Mouse (Mus musculus): Measurements from ENCODE around the gene Olfr64. TPM values are rescaled to one million over a fixed set of nuclear protein-coding genes. Genes with fewer than 3 reads are reported as not detected.

The Olfr64 gene
- total and polyA plus RNA-seq, 3 experiments, result not detected

- DNase-seq (ENCODE audit: low read depth, low spot score), result no peak
- no peaks in the 10 kb centered on the region for H3K4me1 ChIP-seq (ENCODE audit: control insufficient read depth in 1 of 2, insufficient read depth in 2 of 2, low read length in 2 of 2)
- H3K36me3 ChIP-seq (ENCODE audit: control insufficient read depth in 1 of 2, insufficient read depth in 2 of 2, low read length in 2 of 2), result no peaks in the 10 kb centered on the region
- no peak within 1 kb of the TSS for H3K27ac ChIP-seq (ENCODE audit: control insufficient read depth, low read depth, low read length)
- no peak within 1 kb of the TSS for H3K9ac ChIP-seq (ENCODE audit: control insufficient read depth, low read depth, low read length, poor library complexity, severe bottlenecking)
- no peaks in the 10 kb centered on the region for H3K9me3 ChIP-seq (replicated peaks; ENCODE audit: insufficient read depth, low read length)
- H3K27me3 ChIP-seq (ENCODE audit: control insufficient read depth in 1 of 2, insufficient read depth in 2 of 2, low read length in 2 of 2), result peaks cover 0 to 2% of the 10 kb centered on the region in 2 experiments; a peak in 2 of 4 replicates
- H3K79me2 ChIP-seq (ENCODE audit: control insufficient read depth, insufficient read depth, low read length, poor library complexity), result no peaks in the 10 kb centered on the region
- TF ChIP-seq BHLHE40 (IDR thresholded peaks at IDR 0.05; ENCODE audit: borderline replicate concordance, low read depth, low read length) (no peak), HCFC1 (IDR thresholded peaks at IDR 0.05; ENCODE audit: low read depth, low read length) (no peak), ELF1 (IDR thresholded peaks at IDR 0.05; ENCODE audit: low read depth, low read length) (no peak), GABPA (IDR thresholded peaks at IDR 0.05; ENCODE audit: low read depth, low read length) (no peak), NRF1 (IDR thresholded peaks at IDR 0.05; ENCODE audit: insufficient read depth, low read depth, low read length, poor library complexity, severe bottlenecking) (no peak), USF1 (IDR thresholded peaks at IDR 0.05; ENCODE audit: low read depth, low read length) (no peak), CHD2 (IDR thresholded peaks at IDR 0.05; ENCODE audit: low read length) (no peak), MYC (IDR thresholded peaks at IDR 0.05; ENCODE audit: low read depth, low read length) (no peak), TBP (IDR thresholded peaks at IDR 0.05; ENCODE audit: low read depth, low read length) (no peak), ZKSCAN1 (IDR thresholded peaks at IDR 0.05; ENCODE audit: low read depth, low read length) (no peak), MYB (IDR thresholded peaks at IDR 0.05; ENCODE audit: low read depth, low read length) (no peak), NELFE (IDR thresholded peaks at IDR 0.05; ENCODE audit: low read depth, low read length) (no peak)
- no peak within 1 kb of the TSS for H3K4me3 ChIP-seq (ENCODE audit: control insufficient read depth in 1 of 2, insufficient read depth in 1 of 2, low read depth in 2 of 2, low read length in 2 of 2)
These were observed 40.0 kb upstream of the Olfr64 start, which contains the start of gene Olfr632 for GRCm38 (mm10) chr7:103934264-103934663. Gene Olfr632, plus strand, starts transcription at chr7:103934347.

GRCm38 (mm10) chr7:103928525-103928924 is 34.2 kb upstream of the Olfr64 start, which contains the start of gene Olfr631:
Gene Olfr631, plus strand, starts transcription at chr7:103928825.
- no peak for TF ChIP-seq MYC (IDR thresholded peaks at IDR 0.05; ENCODE audit: low read depth, low read length)
- no peak for TF ChIP-seq TAL1 (IDR thresholded peaks at IDR 0.05; ENCODE audit: low read length)
- no peak for TF ChIP-seq POLR2AphosphoS2 (IDR thresholded peaks at IDR 0.05; ENCODE audit: low read length)
- no peak for TF ChIP-seq BHLHE40 (IDR thresholded peaks at IDR 0.05; ENCODE audit: borderline replicate concordance, low read depth, low read length)
- TF ChIP-seq EP300 (IDR thresholded peaks at IDR 0.05; ENCODE audit: low read depth in 1 of 2, low read length in 2 of 2), result no peak
- Histone ChIP-seq H3K27ac (ENCODE audit: control insufficient read depth, low read depth, low read length) (no peak within 1 kb of the TSS), H3K4me3 (ENCODE audit: control insufficient read depth in 1 of 2, insufficient read depth in 1 of 2, low read depth in 2 of 2, low read length in 2 of 2) (no peak within 1 kb of the TSS), H3K36me3 (ENCODE audit: control insufficient read depth in 1 of 2, insufficient read depth in 2 of 2, low read length in 2 of 2) (no peaks in the 10 kb centered on the region), H3K4me1 (ENCODE audit: control insufficient read depth in 1 of 2, insufficient read depth in 2 of 2, low read length in 2 of 2) (no peaks in the 10 kb centered on the region), H3K9me3 (replicated peaks; ENCODE audit: insufficient read depth, low read length) (no peaks in the 10 kb centered on the region), H3K27me3 (ENCODE audit: control insufficient read depth in 1 of 2, insufficient read depth in 2 of 2, low read length in 2 of 2) (peaks cover 0 to 2% of the 10 kb centered on the region in 2 experiments; a peak in 2 of 4 replicates), H3K79me2 (ENCODE audit: control insufficient read depth, insufficient read depth, low read length, poor library complexity) (no peaks in the 10 kb centered on the region), H3K9ac (ENCODE audit: control insufficient read depth, low read depth, low read length, poor library complexity, severe bottlenecking) (no peak within 1 kb of the TSS)
- no peak for DNase-seq (ENCODE audit: low read depth, low spot score)
